Mouse (Mus musculus): ENCODE measurements around the gene Smarce1. TPM values are rescaled to one million over a fixed set of nuclear protein-coding genes. Genes with fewer than 3 reads are reported as not detected.

The Smarce1 gene
- total RNA-seq, 2 experiments from 2014 or later = 42.9 to 47.8 TPM

- no peak for DNase-seq
- intact Hi-C loops (cut with DNase I) = no loop called here
These were observed 59.4 kb downstream of the Smarce1 start for GRCm38 (mm10) chr11:99171442-99171841.

GRCm38 (mm10) chr11:99170547-99171267 is 60.1 kb downstream of the Smarce1 start:
- no peak for DNase-seq
- intact Hi-C loops (cut with DNase I) = no loop called here

GRCm38 (mm10) chr11:99170005-99170404 is 60.8 kb downstream of the Smarce1 start:
- intact Hi-C loops (cut with DNase I) = no loop called here
- DNase-seq = no peak

GRCm38 (mm10) chr11:99169438-99169837 is 61.4 kb downstream of the Smarce1 start:
- intact Hi-C loops (cut with DNase I) = no loop called here
- no peak for DNase-seq

GRCm38 (mm10) chr11:99168030-99168474 is 62.8 kb downstream of the Smarce1 start:
- intact Hi-C loops (cut with DNase I) = no loop called here
- DNase-seq = no peak

GRCm38 (mm10) chr11:99167576-99167975 is 63.2 kb downstream of the Smarce1 start:
- intact Hi-C loops (cut with DNase I) = no loop called here
- DNase-seq = no peak

- intact Hi-C loops (cut with DNase I) = no loop called here
- DNase-seq = no peak
These were observed 64.6 kb downstream of the Smarce1 start for GRCm38 (mm10) chr11:99166241-99166640.

GRCm38 (mm10) chr11:99165031-99165752 is 65.6 kb downstream of the Smarce1 start:
- DNase-seq = no peak
- intact Hi-C loops (cut with DNase I) = no loop called here

- intact Hi-C loops (cut with DNase I) = no loop called here
- peak in 1 of 2 experiments; percentile 10 for DNase-seq
These were observed 67.7 kb downstream of the Smarce1 start for GRCm38 (mm10) chr11:99162972-99163686.

- DNase-seq = no peak
- intact Hi-C loops (cut with DNase I) = no loop called here
These were observed 69.2 kb downstream of the Smarce1 start for GRCm38 (mm10) chr11:99161648-99162047.

- DNase-seq = no peak
- intact Hi-C loops (cut with DNase I) = no loop called here
These were observed 70.6 kb downstream of the Smarce1 start for GRCm38 (mm10) chr11:99160228-99160627.

Other genes with a start within 250 kb of the Smarce1 start
- under 1 TPM; 0.33 to 0.36 TPM for gene Gjd3, start 248.0 kb downstream of the Smarce1 start, total RNA-seq (2021)
- 1 to 10 TPM; 3.9 to 4.6 TPM for gene Top2a, start 206.8 kb downstream of the Smarce1 start, total RNA-seq (2021)
- gene Igfbp4, start 189.8 kb downstream of the Smarce1 start, total RNA-seq (2021) = 10 to 100 TPM; 80.6 to 93.5 TPM
- gene Tns4, start 141.7 kb downstream of the Smarce1 start, total RNA-seq (2021) = under 1 TPM; 0.27 to 0.36 TPM
- under 1 TPM; 0.38 to 0.58 TPM for gene Ccr7, start 75.9 kb downstream of the Smarce1 start, total RNA-seq (2021)
- 10 to 100 TPM; 25.6 to 33.4 TPM for gene Krt222, start 13.1 kb upstream of the Smarce1 start, total RNA-seq (2021)
- gene Krt24, start 54.2 kb upstream of the Smarce1 start, total RNA-seq (2021) = not detected
- gene Krt25, start 91.9 kb upstream of the Smarce1 start, total RNA-seq (2021) = not detected
- gene Krt26, start 106.9 kb upstream of the Smarce1 start, total RNA-seq (2021) = not detected
- gene Krt27, start 120.1 kb upstream of the Smarce1 start, total RNA-seq (2021) = not detected
- gene Krt28, start 143.9 kb upstream of the Smarce1 start, total RNA-seq (2021) = not detected
- 1 to 10 TPM; 3.4 to 3.7 TPM for gene Krt10, start 158.3 kb upstream of the Smarce1 start, total RNA-seq (2021)
- gene Krt12, start 191.2 kb upstream of the Smarce1 start, total RNA-seq (2021) = not detected
- gene Krt20, start 207.1 kb upstream of the Smarce1 start, total RNA-seq (2021) = not detected